Mouse (Mus musculus): ENCODE measurements around the gene Stx3.

The Stx3 gene

DNA sequence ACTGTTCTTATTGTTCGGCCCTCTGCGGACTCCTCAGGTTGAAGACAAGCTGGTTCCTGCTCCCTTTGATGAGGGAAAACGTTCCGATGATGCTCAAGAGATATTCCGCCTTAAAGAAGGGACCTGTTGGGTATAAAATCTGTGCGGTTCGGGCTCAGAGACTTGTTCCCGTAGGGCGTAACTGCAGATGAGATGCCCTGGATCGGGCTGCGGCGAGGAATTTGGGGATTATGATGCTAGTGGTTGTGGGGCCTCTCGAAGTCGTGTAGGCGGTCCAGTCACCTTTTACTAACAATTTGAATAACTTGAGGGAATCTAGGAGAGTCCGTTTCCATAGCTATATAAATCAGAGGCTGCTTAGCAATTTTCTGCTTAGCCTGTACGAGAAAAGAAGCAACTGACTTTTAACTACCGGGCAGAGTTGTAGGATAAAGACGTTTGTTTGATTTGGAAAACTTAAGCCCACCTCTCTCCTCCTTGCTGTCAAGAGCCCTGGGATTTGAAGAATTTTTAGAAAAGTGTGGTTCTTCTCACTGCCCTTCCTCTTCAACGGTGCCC, at the start of gene Stx3:
Stx3 (minus strand) TSS at position 261 of the 558 bp plus-strand sequence.
- DNase-seq (ENCODE audit: extremely low spot score) = peak; percentile 31

GRCm38 (mm10) chr19:11867837-11868236, 48.6 kb upstream of the Stx3 start:
- DNase-seq (ENCODE audit: extremely low spot score) = no peak

- no peak for DNase-seq (ENCODE audit: extremely low spot score)
Observed at GRCm38 (mm10) chr19:11860966-11861365, 41.8 kb upstream of the Stx3 start, which contains the start of gene Olfr1418. Olfr1418 (minus strand) TSS chr19:11861066.

DNA sequence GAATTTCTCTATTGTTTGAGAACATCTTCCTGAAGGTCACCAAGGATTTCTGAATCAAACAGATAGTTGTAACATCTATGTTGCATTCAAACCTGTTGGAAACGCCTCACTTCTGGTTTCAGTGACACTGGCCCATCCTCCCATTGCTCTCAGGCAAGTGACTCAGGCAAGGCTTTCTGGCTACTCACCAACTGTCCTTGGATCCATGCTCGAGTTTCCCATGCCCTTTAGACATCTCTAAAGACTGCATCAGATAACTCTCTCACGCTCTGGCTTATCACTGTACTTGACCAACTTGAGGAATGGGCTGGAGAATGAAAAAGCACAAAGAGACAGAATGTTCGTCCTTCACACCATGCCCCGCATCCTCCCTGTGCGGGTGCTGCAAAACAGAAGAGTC, 37.3 kb upstream of the Stx3 start:
- no peak for DNase-seq (ENCODE audit: extremely low spot score)

DNA sequence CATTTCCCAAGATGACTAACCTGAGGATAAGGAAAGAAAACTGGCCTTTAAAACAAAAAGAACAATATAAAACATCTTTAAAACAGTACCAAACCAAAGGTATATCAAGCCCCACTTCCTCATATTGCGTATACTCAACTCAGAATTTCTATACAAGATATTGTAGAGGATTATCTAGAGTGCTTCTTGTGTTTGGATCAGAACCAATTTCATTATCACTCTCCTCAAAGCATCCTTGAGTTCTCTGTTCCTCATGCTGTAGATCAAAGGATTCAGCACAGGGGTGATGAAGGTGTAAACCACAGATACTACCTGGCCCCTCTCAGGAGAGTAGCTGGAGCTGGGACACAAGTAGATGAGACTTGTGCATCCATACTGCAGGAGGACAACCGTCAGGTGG, 35.6 kb upstream of the Stx3 start:
- no peak for DNase-seq (ENCODE audit: extremely low spot score)

GRCm38 (mm10) chr19:11852652-11853051, 33.4 kb upstream of the Stx3 start:
- DNase-seq (ENCODE audit: extremely low spot score) = no peak

GRCm38 (mm10) chr19:11846333-11846732, 27.1 kb upstream of the Stx3 start:
- DNase-seq (ENCODE audit: extremely low spot score) = no peak

DNA sequence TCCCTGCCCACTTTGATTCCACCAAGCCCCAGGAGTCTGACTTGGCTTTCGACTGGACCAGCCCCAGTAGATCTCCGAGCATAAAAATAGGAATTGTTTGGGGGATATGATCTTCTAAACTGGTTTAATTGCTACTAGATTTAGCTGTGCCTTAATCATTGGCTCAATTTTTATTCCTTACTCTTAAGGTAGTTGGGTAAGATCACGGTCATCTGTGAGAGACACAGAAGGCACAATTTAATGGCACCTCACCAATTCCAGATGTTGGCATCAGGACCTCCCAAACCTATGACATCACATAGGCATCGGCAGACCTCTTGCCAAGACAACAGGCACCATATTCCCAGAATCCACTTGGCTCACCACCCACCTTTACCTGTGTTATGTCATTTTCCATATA, 19.9 kb upstream of the Stx3 start, which contains the start of gene Olfr1417:
Olfr1417 (minus strand) TSS at position 101 of the 400 bp plus-strand sequence.
- no peak for DNase-seq (ENCODE audit: extremely low spot score)

GRCm38 (mm10) chr19:11823346-11824065, 4.3 kb upstream of the Stx3 start:
- DNase-seq (ENCODE audit: extremely low spot score) = no peak

GRCm38 (mm10) chr19:11820211-11820610, 1.0 kb upstream of the Stx3 start:
- DNase-seq (ENCODE audit: extremely low spot score) = no peak

- DNase-seq (ENCODE audit: extremely low spot score) = peak; percentile 86
Observed at GRCm38 (mm10) chr19:11819800-11820199, 597 bp upstream of the Stx3 start.

- DNase-seq (ENCODE audit: extremely low spot score) = peak; percentile 52
Observed at GRCm38 (mm10) chr19:11818199-11819142, 732 bp downstream of the Stx3 start.

- DNase-seq (ENCODE audit: extremely low spot score) = no peak
Observed at GRCm38 (mm10) chr19:11817586-11817985, 1.6 kb downstream of the Stx3 start.

DNA sequence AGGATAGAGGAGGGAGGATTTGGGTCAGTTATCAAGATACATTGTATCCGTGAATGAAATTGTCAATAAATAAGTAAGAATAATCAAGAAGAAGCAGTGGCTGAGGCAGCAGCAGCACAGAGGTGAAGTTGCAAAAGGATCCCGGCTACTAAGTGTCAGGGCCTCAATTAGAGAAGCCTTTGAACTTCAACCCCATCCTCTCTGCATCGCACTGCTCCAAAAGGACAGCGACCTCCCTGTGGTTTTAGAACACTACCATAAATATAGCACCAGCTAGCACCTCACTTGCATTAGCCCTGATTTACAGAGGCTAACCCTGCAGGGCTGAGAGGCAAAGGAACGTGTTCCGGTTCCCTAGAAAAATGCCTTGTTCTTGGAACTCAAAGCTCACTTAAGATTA, 2.5 kb downstream of the Stx3 start:
- DNase-seq (ENCODE audit: extremely low spot score) = no peak

DNA sequence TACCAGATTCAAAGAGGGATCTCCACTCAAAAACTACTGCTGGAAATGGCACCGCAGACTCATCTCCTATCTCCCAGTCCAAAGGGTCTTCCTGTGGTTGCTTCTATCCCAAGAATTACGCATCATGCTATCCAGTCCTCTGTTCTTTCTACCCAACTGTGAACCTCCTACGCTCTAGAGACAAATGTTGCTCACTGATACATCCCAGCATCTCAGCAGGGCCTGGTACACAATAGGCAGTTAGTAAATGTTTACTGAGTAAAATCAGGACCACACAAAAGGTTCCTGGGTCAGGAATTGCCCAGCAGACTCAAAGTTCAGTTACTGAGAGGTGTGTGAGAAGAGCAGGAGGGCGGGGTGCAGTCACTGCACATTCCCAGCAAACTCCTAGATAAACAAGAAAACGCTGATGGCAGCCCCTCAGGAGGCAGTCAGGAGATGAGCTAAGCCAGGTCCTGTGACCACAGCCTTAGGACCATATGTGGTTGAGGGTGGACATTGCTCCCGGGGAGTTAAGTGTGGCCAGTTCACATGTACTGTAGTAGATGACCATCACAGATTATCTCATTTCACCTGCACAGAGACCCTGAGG, 4.4 kb downstream of the Stx3 start:
- DNase-seq (ENCODE audit: extremely low spot score) = no peak

DNA sequence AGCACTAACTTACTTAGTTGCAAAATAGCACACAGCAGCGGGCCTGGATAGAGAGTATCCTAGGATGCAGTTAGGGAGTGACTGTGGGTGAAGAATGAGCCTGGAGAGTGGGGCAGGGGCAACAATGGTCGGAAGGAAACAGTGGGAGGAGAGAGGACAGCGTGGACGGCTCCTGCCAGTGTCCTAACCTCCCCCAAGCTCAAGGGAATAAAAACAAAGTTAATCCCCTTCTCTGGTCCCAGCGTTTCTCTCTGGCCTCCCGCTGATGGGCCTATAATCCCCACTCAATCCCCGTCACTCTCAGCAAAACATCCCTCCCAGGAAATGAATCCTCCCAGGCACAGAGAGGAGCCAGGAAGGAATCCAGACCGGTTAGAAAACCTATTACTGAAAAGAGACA, 5.6 kb downstream of the Stx3 start:
- peak; percentile 36 for DNase-seq (ENCODE audit: extremely low spot score)

DNA sequence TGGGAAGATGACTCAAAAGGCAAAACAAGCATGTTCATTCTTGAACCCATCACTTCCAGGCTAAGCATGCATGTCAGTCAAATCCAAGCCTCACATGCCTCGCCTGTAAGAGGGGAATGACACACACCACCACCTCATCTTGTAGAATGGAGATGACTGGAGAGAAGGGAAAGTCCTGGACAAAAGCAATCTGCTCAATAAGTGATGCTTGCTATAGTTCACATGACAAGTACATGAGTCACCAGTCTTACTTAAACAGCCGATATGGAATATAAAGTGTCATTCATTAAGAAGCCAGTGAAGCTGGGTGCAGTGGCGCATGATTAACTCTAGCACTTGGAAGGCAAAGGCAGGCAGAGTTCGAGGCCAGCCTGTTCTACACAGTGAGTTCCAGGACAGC, 6.1 kb downstream of the Stx3 start:
- no peak for DNase-seq (ENCODE audit: extremely low spot score)

- peak; percentile 34 for DNase-seq (ENCODE audit: extremely low spot score)
Observed at GRCm38 (mm10) chr19:11811688-11812365, 7.4 kb downstream of the Stx3 start.

DNA sequence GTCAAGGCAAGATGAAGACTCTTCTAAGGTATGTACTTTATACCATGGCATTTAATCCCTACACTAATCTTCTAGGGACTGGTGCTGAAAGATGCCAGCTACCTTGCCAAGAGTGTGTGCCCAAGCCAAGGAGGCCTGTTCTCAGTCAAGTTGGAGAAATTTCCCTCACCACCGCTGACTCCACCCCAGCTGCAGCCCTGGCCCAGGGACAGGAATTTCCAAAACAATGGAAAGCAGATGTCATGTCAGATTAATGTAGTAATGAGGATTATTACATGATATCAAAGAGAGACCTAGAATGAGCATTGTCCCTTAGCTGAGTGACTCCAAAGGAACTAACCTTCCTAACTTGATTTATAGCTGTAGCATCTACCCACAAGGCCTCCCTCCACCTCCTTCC, 8.3 kb downstream of the Stx3 start:
- DNase-seq (ENCODE audit: extremely low spot score) = no peak

DNA sequence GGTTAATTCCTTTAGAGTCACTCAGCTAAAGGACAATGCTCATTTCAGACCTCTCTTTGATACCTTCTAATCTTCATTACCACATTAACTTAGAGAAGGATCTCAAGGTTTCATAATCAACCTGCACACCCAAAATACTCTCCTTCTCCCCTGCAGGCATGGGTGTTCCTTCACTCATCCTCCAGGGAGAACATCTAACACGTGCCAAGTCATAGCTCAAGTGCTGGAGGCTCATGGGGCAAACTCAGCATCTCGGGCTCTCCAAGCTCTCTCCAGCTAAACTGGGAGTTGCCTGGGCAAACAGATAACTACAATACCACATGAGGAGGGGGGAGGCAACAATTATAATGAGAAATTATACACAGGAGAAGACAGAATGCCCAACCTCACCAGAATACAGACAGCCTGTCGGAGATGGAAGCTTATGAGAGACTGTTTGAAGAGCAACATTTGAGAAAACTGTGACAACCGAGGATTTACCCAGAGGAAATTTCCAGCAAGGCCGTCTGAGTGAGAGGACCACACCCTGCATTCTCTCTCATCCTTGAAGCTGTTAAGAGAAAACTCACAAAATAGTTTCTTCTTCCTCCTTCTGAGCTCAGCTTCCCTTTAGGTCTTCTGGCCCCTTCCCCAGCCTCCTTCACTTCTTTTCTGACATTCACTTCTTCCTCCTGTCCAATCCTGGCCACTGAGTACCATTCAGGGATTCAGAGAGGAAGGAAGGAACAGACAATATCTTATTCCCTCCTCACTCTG, 9.0 kb downstream of the Stx3 start:
- no peak for DNase-seq (ENCODE audit: extremely low spot score)

DNA sequence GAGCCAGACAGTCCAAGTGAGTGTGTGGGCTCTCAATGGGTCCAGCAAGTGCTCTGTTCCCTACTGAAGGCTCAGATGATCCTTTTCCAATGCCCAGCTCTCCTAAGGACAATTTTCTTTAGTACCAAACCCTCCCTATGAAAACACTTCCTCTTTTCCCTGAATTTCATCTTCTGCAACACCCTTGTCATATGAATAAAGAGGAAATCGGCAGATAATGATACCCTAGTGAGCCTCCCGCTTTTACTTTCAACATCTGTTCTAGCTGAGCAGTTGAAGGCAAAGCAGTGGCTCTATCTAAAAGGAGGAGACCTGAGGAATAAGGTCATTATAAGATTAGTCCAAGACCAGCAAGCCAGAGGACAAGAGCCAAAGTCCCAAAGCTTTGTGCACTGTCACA, 10.8 kb downstream of the Stx3 start:
- DNase-seq (ENCODE audit: extremely low spot score) = no peak
